Mouse (Mus musculus) myocyte (in vitro differentiated cells): ENCODE measurements at regions not wholly inside any gene's neighbourhood (a gene's known extent, or its start where the extent isn't known, plus 50 kb on each side); places are given as distances from the start of the nearest gene placed in this dataset.

Experiments
- CEBPB ChIP-seq: IDR thresholded peaks from 2 replicates; pipeline ENCODE4 v1.6.1; 2011; ENCODE audit warnings: mild to moderate bottlenecking, moderate library complexity; ENCODE audit not compliant: poor library complexity, insufficient read depth, severe bottlenecking
- E2F4 ChIP-seq: IDR thresholded peaks from one replicate; pipeline ENCODE4 v1.6.1; 2011; ENCODE audit warnings: mild to moderate bottlenecking, control low read depth, moderate library complexity; ENCODE audit not compliant: insufficient read depth
- MAX ChIP-seq: IDR thresholded peaks from one replicate; pipeline ENCODE4 v1.6.1; 2011; ENCODE audit warnings: low read depth, mild to moderate bottlenecking, control low read depth
- MYOG ChIP-seq, 3 experiments: IDR thresholded peaks; one replicate each; pipeline ENCODE4 v1.6.1; 2011; ENCODE audit warnings: control low read depth in 2 of 3, low read depth in 2 of 3, mild to moderate bottlenecking in 2 of 3; ENCODE audit not compliant: insufficient read length in 2 of 3, control insufficient read depth in 1 of 3, insufficient read depth in 1 of 3
- POLR2A ChIP-seq: IDR thresholded peaks from one replicate; pipeline ENCODE4 v1.6.1; 2011; ENCODE audit warnings: low read depth, mild to moderate bottlenecking, control low read depth, moderate library complexity; ENCODE audit not compliant: insufficient read length
- POLR2AphosphoS2 ChIP-seq: IDR thresholded peaks from one replicate; pipeline ENCODE4 v1.6.1; 2011; ENCODE audit warnings: low read depth, control low read depth; ENCODE audit not compliant: insufficient read length
- SRF ChIP-seq: IDR thresholded peaks from one replicate; pipeline ENCODE4 v1.6.1; 2011; ENCODE audit warnings: low read depth; ENCODE audit not compliant: control insufficient read depth, insufficient read length
- TCF12 ChIP-seq: IDR thresholded peaks from one replicate; pipeline ENCODE4 v1.6.1; 2011; ENCODE audit warnings: mild to moderate bottlenecking, control low read depth; ENCODE audit not compliant: poor library complexity, insufficient read depth, severe bottlenecking
- USF1 ChIP-seq: IDR thresholded peaks from one replicate; pipeline ENCODE4 v1.6.1; 2011; ENCODE audit warnings: low read depth, mild to moderate bottlenecking, control low read depth, moderate library complexity

GRCm38 (mm10) chr2:75555676-75556075 lies 103.4 kb upstream of the Hnrnpa3 start:
- no peak for TF ChIP-seq TCF12
- TF ChIP-seq CEBPB: no peak
- TF ChIP-seq POLR2A: no peak
- TF ChIP-seq SRF: no peak
- no peak for TF ChIP-seq MAX
- TF ChIP-seq E2F4: no peak
- TF ChIP-seq USF1: no peak
- TF ChIP-seq POLR2AphosphoS2: no peak
- no peak for TF ChIP-seq MYOG (IDR thresholded peaks at IDR 0.05; ENCODE audit: control insufficient read depth in 1 of 3, insufficient read depth in 1 of 3, insufficient read length in 2 of 3, low read depth in 2 of 3)
